Mouse (Mus musculus) spleen, postnatal 14 days (tissue): ENCODE data around the gene Asb1.
A peak's percentile ranks its signal among the peaks of the same experiment; 100 is the strongest.

Experiments
- DNase-seq, 2 experiments: peaks; one replicate each; pipeline ENCODE4 v3.0.0; 2021 to 2022; ENCODE audit warnings: low spot score in 2 of 2

Asb1 gene

DNA sequence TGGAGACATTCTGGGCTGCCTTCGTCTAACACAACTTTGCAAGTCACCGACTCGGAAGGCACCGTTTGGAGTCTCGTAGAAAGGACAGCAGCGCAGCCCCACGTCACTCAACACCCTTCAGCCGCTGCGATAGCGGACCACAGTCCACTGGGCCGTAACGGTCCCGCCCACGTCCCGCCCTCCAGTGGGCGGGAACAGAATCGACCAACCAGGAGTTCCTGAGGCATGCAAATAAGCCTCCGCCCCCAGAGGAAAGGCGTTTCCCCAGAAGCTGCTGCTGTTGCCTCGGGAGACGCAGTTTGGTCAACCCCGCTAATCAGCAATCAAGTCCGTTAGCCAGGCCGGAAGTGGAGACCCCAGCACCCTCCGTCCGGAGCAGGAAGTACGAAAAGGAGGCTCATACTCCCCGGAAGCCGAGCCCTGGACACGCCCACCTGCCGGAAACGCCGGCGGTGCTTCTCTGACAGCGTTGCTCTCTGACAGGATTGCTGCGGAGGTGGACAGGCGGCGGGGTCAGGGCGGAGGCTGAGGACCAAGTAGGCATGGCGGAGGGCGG, at the start of gene Asb1:
TSS of gene Asb1 (plus strand) at position 274 of the 556 bp plus-strand sequence.
- peak; percentile 92 to 93 for DNase-seq

DNA sequence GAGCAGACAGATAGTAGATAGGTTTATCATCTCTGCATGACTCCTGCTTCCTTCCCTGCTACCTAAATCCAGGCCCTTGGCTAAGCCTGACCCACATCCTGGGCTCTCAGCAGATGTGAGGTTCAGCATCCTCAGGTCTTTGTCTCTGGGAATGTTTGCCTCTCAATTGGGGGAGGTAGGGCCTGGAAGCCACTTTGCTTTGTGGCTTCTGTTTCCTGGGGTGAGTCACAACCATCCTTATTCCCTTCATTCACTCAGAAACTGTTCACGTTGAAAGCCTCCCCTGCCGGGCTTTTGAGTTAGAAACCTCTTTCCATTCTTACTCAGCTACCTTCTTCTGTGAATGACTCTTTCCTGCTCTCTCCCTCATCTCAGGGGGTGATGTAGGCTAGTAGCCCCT, 47.6 kb upstream of the Asb1 start:
- DNase-seq, result no peak

DNA sequence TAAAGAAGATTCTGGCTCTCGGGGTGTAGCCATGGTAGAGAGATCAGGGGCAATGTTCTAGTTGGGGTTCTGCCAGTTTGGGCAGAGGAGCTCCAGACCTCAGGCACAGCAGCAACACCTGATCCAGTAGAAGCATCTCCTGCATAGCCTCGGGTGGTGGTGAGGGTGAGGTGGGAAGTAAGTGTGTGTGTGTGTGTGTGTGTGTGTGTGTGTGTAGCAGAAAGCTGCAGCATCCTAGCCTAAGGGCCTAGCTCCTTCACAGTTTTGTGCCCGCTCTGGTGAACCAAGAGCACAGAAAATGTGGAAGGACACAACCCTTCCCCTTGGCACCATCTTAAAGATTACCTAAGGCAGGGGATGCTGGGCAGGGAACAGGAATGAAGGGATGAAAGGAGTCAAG, 46.4 kb upstream of the Asb1 start:
- DNase-seq, result no peak

GRCm38 (mm10) chr1:91494457-91495140, 45.7 kb upstream of the Asb1 start, which contains the start of gene Traf3ip1:
Traf3ip1 (plus strand) TSS chr1:91494647.
- DNase-seq, result peak; percentile 86 to 90

DNA sequence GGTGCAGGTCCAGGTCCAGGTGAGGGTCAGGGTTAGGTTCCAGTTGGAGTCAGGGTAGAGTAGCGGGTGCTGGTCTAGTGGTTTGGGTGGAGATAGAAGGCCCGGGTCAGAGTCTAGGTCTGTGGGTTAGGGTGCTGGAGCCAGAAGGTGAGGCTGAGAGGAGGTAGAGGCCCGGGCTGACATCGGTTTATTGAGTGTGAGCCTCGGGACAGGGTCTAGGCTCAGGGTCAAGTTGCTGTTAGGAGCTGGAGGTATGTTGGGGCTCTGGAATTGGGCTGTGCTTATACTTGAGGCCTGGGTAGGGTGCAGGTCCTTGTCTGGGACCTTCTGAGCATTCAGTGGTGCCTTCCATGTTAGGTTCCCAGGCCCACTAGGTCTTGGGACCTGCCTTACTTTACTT, 45.0 kb upstream of the Asb1 start:
- DNase-seq, result no peak

GRCm38 (mm10) chr1:91498579-91498978, 41.8 kb upstream of the Asb1 start:
- no peak for DNase-seq

GRCm38 (mm10) chr1:91504615-91505014, 35.7 kb upstream of the Asb1 start:
- DNase-seq, result no peak

GRCm38 (mm10) chr1:91514916-91515315, 25.4 kb upstream of the Asb1 start:
- DNase-seq, result no peak

GRCm38 (mm10) chr1:91515642-91516041, 24.7 kb upstream of the Asb1 start:
- DNase-seq, result no peak

- peak in 1 of 2 experiments; percentile 54 for DNase-seq
Observed at GRCm38 (mm10) chr1:91523759-91524158, 16.6 kb upstream of the Asb1 start.

DNA sequence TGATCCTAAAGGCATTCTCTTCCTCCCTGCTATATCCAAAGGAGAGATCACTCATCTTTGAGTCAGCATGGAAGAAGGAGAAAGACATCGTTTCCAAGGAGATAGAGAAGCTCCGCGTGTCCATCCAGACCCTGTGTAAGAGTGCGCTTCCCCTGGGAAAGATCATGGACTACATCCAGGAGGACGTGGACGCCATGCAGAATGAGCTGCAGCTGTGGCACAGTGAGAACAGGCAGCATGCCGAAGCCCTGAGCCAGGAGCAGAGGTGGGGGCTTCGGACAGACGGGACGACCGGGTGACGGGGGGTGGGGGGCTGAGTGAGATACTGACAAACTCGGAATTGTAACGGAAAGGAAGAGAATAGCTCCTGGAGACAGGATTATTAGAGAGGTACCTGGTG, 14.5 kb upstream of the Asb1 start:
- DNase-seq, result no peak

DNA sequence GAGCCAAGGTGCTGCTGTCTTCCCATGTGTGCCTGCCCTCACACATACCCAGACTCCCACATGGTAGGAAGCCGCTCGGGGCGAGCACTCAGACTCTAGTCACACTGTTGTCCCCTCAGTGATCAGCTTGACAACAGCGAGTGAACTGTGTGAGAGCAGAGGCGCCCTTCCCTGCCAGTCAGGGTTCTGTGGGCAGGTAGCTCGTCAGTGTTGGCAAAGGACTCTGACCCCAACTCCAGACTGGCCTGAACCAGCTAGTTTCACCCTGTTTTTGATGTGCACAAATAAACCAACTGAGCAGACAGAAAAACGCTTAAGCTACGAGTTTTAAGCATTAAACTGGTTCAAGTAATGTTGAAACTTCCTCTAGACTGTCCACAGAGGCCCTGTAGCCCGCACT, 10.2 kb upstream of the Asb1 start:
- no peak for DNase-seq

DNA sequence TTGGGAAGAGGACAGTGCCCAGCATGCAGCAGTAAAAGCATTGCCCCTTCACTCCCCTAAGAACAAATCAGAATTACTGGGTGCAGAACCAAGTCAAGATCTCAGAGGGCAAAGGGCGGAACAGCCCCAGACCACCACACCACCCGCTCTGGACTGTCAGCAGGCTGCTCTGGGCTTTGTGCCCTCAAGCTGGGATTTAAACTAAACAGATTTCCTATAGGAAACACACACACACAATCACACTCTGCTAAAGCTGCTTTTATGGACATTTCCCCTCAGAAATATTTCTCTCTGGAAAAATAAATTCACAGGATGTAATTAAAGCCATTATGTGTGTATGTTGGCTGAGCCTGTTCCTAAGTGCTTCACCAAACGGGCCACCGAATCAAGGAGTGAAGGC, 8.1 kb upstream of the Asb1 start:
- DNase-seq, result no peak

- DNase-seq, result no peak
Observed at GRCm38 (mm10) chr1:91532892-91533291, 7.5 kb upstream of the Asb1 start.

GRCm38 (mm10) chr1:91533483-91533882, 6.9 kb upstream of the Asb1 start:
- peak; percentile 50 to 59 for DNase-seq

- peak; percentile 40 to 52 for DNase-seq
Observed at GRCm38 (mm10) chr1:91533961-91534723, 6.2 kb upstream of the Asb1 start.

DNA sequence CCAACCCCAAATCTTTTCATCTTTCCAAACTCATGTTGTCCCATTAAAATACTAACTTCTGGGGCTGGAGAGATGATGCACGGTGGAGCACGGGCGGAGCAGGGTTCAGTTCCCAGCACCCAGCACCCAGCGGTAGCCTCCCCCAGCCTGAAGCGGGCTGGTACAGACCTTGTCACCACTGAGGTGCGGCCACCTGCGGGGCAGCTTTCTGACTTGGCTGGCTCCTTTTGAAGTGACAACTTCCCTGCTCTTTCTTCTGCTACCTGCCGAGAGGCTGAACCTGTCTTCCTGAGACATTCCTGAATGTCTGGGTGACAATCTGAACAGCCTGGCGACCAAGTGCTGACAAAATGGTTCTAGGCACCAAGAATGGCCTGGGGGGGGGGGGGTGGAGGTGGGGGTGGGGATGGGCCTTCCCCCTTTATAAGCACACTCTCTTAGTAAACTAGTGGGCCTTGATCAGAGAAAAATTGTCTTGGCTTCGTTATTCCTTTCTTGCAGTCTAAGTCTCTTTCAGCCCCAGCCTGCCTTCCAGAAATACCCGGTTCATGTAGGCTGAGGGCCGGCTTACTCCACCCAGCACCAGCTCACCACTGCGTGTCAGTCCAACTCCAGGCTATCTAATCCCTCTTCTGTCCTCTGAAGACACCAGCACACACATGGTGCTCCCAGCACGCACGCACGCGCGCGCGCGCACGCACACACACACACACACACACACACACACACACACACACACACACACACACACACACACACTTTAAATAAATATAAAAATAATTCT, 2.4 kb upstream of the Asb1 start:
- DNase-seq, result no peak

DNA sequence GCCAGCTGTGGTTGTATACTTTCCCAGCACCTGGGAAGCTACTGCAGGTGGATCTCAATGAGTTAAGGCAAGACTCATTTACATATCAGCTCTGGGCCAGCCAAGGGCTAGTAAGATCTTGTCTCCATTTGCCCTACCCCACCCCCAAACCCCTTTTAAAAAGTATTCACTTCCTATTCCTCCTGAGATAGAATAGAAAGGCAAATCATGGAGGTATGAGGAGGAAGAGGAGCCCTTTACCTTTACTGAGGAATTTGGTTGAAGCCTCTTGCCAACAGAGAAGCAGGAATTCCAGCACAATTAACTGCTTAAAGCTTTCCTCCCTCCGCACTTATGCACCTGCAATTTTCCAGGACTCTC, 1.8 kb upstream of the Asb1 start:
- DNase-seq, result no peak

DNA sequence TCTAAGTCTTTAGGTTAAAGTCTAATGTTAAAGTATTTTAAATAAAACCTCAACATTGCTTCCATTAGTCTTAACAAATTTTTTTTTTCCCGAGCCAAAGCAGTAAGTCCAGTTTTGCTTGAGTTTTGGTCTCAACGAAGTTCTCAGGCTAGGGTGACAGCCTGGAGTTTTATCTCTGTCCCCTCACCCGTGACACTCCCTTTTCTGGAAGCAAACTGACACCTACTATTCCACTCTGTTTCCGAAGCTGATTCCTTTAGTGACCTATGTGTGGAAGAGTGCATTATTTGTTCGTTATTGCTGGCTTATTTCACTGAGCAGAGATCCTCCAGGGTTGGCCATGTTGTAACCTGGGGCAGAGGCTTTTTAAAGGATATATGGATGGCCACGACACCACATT, 1.1 kb upstream of the Asb1 start:
- DNase-seq, result no peak

- peak; percentile 67 to 70 for DNase-seq
Observed at GRCm38 (mm10) chr1:91539704-91540270, 557 bp upstream of the Asb1 start.

- peak in 1 of 2 experiments; percentile 8 for DNase-seq
Observed at GRCm38 (mm10) chr1:91541042-91541592, 773 bp downstream of the Asb1 start.

GRCm38 (mm10) chr1:91543974-91544373, 3.6 kb downstream of the Asb1 start:
- DNase-seq, result no peak
